Comparison of ENCODE assay signal across 23 mouse cellular contexts in the genomic region with DNA sequence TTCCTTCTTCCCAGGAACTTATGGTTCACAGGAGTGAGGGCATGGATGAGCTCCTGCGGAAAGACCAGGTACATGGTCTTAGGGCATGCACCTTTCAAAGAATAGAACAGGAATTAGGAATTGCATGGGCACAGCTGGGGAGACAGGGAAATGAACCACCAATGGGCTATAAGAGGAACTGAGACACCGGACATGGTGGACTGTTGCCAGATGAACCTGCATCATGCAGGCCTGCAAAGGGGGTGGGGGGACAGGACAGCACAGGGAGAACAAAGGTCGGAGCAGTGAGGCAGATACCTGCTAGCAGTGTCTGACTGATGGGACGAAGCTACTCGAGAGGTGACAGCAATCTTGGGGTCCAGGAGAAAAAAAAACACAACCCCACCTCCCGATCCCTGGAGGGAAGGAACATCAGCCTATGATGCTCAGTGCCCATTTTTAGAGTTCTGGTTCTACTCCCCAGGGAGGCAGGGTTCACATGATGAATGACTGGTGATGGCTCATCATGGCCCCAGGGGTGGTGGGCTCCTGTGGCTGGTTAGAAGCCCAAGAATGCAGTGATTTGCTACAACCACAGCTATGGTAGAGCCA. TPM values are rescaled to one million over a fixed set of nuclear protein-coding genes. Genes with fewer than 3 reads are reported as not detected.
A peak's percentile ranks its signal among the peaks of the same experiment; 100 is the strongest.
DNase-seq lines count a peak whose midpoint lies in the region; ATAC-seq and TF ChIP-seq lines count a peak whose summit lies in the region.
"Had no signal": no experiment of that assay in that cellular context is flagged by ENCODE, and none has a peak within 500 bp of the region (broad histone marks: within the 10 kb centered on the region; RNA-seq: fewer than 3 reads in every experiment).

No protein-coding gene starts in this region.

- peak; percentile 74 for TF ChIP-seq EP300 in CH12.LX (IDR thresholded peaks at IDR 0.05; ENCODE audit: low read length)

- no peak overlapping the region for H3K9ac ChIP-seq in CH12.LX (ENCODE audit: insufficient read depth, low read depth)
- no peak overlapping the region for H3K9ac ChIP-seq in neural tube, embryonic 15.5 days (replicated peaks)
- H3K9ac ChIP-seq: forebrain, embryonic 13.5 days; heart, embryonic 13.5 days; hindbrain, embryonic 12.5 days; hindbrain, embryonic 15.5 days had no signal

- H3K36me3 ChIP-seq in CH12.LX (replicated peaks in 1 of 2; ENCODE audit: control insufficient read depth in 1 of 2, insufficient read depth in 1 of 2, low read length in 1 of 2), result peaks cover 12 to 27% of the 10 kb centered on the region in 2 experiments
- 0 out of 2 replicates have a peak, but pooled peaks cover 4% of the 10 kb centered on the region for H3K36me3 ChIP-seq in neural tube, embryonic 15.5 days
- H3K36me3 ChIP-seq: forebrain, embryonic 10.5 days; hindbrain, embryonic 15.5 days had no signal

- peak overlapping the region; percentile 68; the same call in 1 of the 2 replicates for H3K4me2 ChIP-seq in CH12.LX (ENCODE audit: insufficient read depth, low read depth, poor library complexity, severe bottlenecking)
- no peak overlapping the region for H3K4me2 ChIP-seq in neural tube, embryonic 15.5 days
- H3K4me2 ChIP-seq: forebrain, embryonic 13.5 days; heart, embryonic 13.5 days; hindbrain, embryonic 12.5 days; hindbrain, embryonic 15.5 days had no signal

- in situ Hi-C loops in CH12.LX (cut with MboI; ENCODE audit: low pct_ligation_motif_present, low pct_unique_long_range_greater_than_20kb, low sequenced_read_pairs), result no loop called here

- no peaks in the 10 kb centered on the region for H3K79me2 ChIP-seq in CH12.LX (replicated peaks; ENCODE audit: control insufficient read depth, extremely low read depth, insufficient read depth, poor library complexity, severe bottlenecking)

- peak; percentile 30; the same call in 1 of the 2 replicates for TF ChIP-seq POLR2A in CH12.LX (IDR thresholded peaks at IDR 0.05; ENCODE audit: low read depth, low read length)

- dilution Hi-C loops in CH12.LX (cut with MboI; ENCODE audit: extremely low pct_ligation_motif_present, extremely low pct_unique_long_range_greater_than_20kb, low sequenced_read_pairs), result no loop called here

- no peaks in the 10 kb centered on the region for H3K27me3 ChIP-seq in CH12.LX (replicated peaks)
- no peaks in the 10 kb centered on the region for H3K27me3 ChIP-seq in neural tube, embryonic 15.5 days (replicated peaks)
- H3K27me3 ChIP-seq: forebrain, embryonic 13.5 days; hindbrain, embryonic 12.5 days; hindbrain, embryonic 15.5 days had no signal

- peak overlapping the region; percentile 95 for H3K27ac ChIP-seq in CH12.LX (ENCODE audit: insufficient read depth, low read depth)
- H3K27ac ChIP-seq in neural tube, embryonic 15.5 days (replicated peaks), result no peak overlapping the region
- H3K27ac ChIP-seq: forebrain, embryonic 10.5 days; forebrain, embryonic 13.5 days; heart, embryonic 13.5 days; hindbrain, embryonic 12.5 days; hindbrain, embryonic 15.5 days had no signal

- peaks cover 74 to 93% of the 10 kb centered on the region in 2 experiments for H3K4me1 ChIP-seq in CH12.LX (ENCODE audit: control insufficient read depth in 1 of 2, insufficient read depth in 2 of 2)
- H3K4me1 ChIP-seq in neural tube, embryonic 15.5 days, result peaks cover 21% of the 10 kb centered on the region

- TF ChIP-seq RAD21 in CH12.LX (IDR thresholded peaks at IDR 0.05; ENCODE audit: low read depth, low read length), result no peak

- ATAC-seq in neural tube, embryonic 15.5 days (ENCODE audit: low FRiP score), result no peak
- ATAC-seq: forebrain, embryonic 13.5 days; forebrain, embryonic 16.5 days; intestine, postnatal 0 days had no signal

- no peak overlapping the region for H3K4me3 ChIP-seq in CH12.LX (replicated peaks in 1 of 3; ENCODE audit: low read depth in 2 of 3, low read length in 2 of 3, poor library complexity in 1 of 3)
- H3K4me3 ChIP-seq in neural tube, embryonic 15.5 days (replicated peaks), result no peak overlapping the region
- H3K4me3 ChIP-seq: forebrain, embryonic 10.5 days; forebrain, embryonic 13.5 days; heart, embryonic 13.5 days; hindbrain, embryonic 12.5 days; hindbrain, embryonic 15.5 days had no signal

- WGBS in neural tube, embryonic 15.5 days, result 94% methylated on average over 6 of the region's 6 CpGs

- peak; percentile 7 for DNase-seq in gastrocnemius, postnatal 10 days
- DNase-seq in gastrocnemius, adult 18-20 months (ENCODE audit: low spot score), result no peak
- peak; percentile 39 for DNase-seq in kidney, postnatal 14 days
- no peak for DNase-seq in kidney, adult 18-20 months
- peak; percentile 34 for DNase-seq in 3T3-L1 (ENCODE audit: low read depth, low spot score)
- DNase-seq in CH12.LX (ENCODE audit: extremely low read depth), result peak; percentile 84
- no peak for DNase-seq in cerebellum, adult 18-20 months
- DNase-seq: adrenal gland, adult 2 months; adrenal gland, postnatal 14 days; cerebellum, adult 11-12 months; cerebellum, adult 9-10 months; cerebellum, postnatal 14 days; heart, adult 18-20 months; heart, postnatal 14 days had no signal

- no peak for TF ChIP-seq CTCF in CH12.LX (conservative IDR thresholded peaks at IDR 0.05 in 1 of 2, IDR thresholded peaks at IDR 0.05 in 1 of 2; ENCODE audit: low read depth in 2 of 2, low read length in 2 of 2)

- no peaks in the 10 kb centered on the region for H3K9me3 ChIP-seq in CH12.LX (replicated peaks; ENCODE audit: low read length)
- H3K9me3 ChIP-seq in neural tube, embryonic 15.5 days (replicated peaks), result no peaks in the 10 kb centered on the region
- H3K9me3 ChIP-seq: forebrain, embryonic 10.5 days; forebrain, embryonic 13.5 days; G1E; heart, embryonic 13.5 days; hindbrain, embryonic 12.5 days; hindbrain, embryonic 15.5 days had no signal

TF ChIP-seq in CH12.LX, 34 proteins besides CTCF, POLR2A, EP300 and RAD21:
- TF ChIP-seq IRF4 (IDR thresholded peaks at IDR 0.05; ENCODE audit: low read depth, low read length) (peak; percentile 86), ELF1 (IDR thresholded peaks at IDR 0.05; ENCODE audit: low read depth, low read length) (0 out of 2 replicates have a peak, but pooled peaks have one; percentile 7), NELFE (IDR thresholded peaks at IDR 0.05; ENCODE audit: low read depth, low read length) (no peak), MAX (IDR thresholded peaks at IDR 0.05; ENCODE audit: low read length) (no peak), MAZ (IDR thresholded peaks at IDR 0.05; ENCODE audit: low read depth, low read length) (peak; percentile 16; the same call in 1 of the 2 replicates), TCF12 (IDR thresholded peaks at IDR 0.05; ENCODE audit: low read depth, low read length) (peak; percentile 61; the same call in 1 of the 2 replicates), MXI1 (IDR thresholded peaks at IDR 0.05; ENCODE audit: low read depth, low read length) (no peak), ZC3H11A (IDR thresholded peaks at IDR 0.05; ENCODE audit: low read depth, low read length) (no peak), BHLHE40 (IDR thresholded peaks at IDR 0.05; ENCODE audit: low read depth, low read length) (peak; percentile 71), PAX5 (IDR thresholded peaks at IDR 0.05; ENCODE audit: low read length) (no peak), UBTF (IDR thresholded peaks at IDR 0.05; ENCODE audit: low read depth, low read length) (0 out of 2 replicates have a peak, but pooled peaks have one; percentile 50), NRF1 (IDR thresholded peaks at IDR 0.05; ENCODE audit: low read depth, low read length) (no peak), SIN3A (IDR thresholded peaks at IDR 0.05; ENCODE audit: low read length) (no peak), GABPA (IDR thresholded peaks at IDR 0.05; ENCODE audit: insufficient replicate concordance, low read depth, low read length) (no peak), ZMIZ1 (IDR thresholded peaks at IDR 0.05; ENCODE audit: low read depth, low read length) (no peak; the same call in none of the 2 replicates), CHD1 (IDR thresholded peaks at IDR 0.05; ENCODE audit: low read depth, low read length) (no peak), ZNF384 (IDR thresholded peaks at IDR 0.05; ENCODE audit: low read depth, low read length) (peak; percentile 53), ETS1 (conservative IDR thresholded peaks at IDR 0.05; ENCODE audit: low read depth, low read length) (peak; percentile 67), SMC3 (IDR thresholded peaks at IDR 0.05; ENCODE audit: low read depth, low read length) (0 out of 2 replicates have a peak, but pooled peaks have one; percentile 2), JUND (conservative IDR thresholded peaks at IDR 0.05; ENCODE audit: low read depth, low read length) (no peak), MEF2A (IDR thresholded peaks at IDR 0.05; ENCODE audit: borderline replicate concordance, low read depth, low read length) (peak; percentile 73), TBP (conservative IDR thresholded peaks at IDR 0.05; ENCODE audit: low read depth, low read length) (0 out of 2 replicates have a peak, but pooled peaks have one; percentile 29), MAFK (IDR thresholded peaks at IDR 0.05; ENCODE audit: insufficient replicate concordance, low read length) (no peak), JUN (IDR thresholded peaks at IDR 0.05; ENCODE audit: insufficient read depth, low read depth, low read length) (no peak), POLR2AphosphoS2 (IDR thresholded peaks at IDR 0.05; ENCODE audit: low read depth, low read length) (peak; percentile 53; the same call in 1 of the 2 replicates), KAT2A (IDR thresholded peaks at IDR 0.05; ENCODE audit: insufficient replicate concordance, low read length) (no peak), RCOR1 (conservative IDR thresholded peaks at IDR 0.05; ENCODE audit: low read depth, low read length) (no peak)

RNA-seq across cellular contexts. Expression of a gene that starts 11.6 kb away (rescaled TPM):
- 10 to 100 TPM; 15.6 to 17.9 TPM for total RNA-seq in gastrocnemius, postnatal 10 days (2021)
- total RNA-seq in gastrocnemius, adult 18-20 months (2021), result 10 to 100 TPM; 20.6 to 23.2 TPM
- 11.2 and 18.4 TPM in 2 replicates for total RNA-seq in CH12.LX (2012; rRNA removed)
- 13.0 and 14.9 TPM in 2 replicates for total RNA-seq in CH12.LX (2014; rRNA removed)
- polyA plus RNA-seq in CH12.LX (2012; ENCODE audit: insufficient read length, low read depth), result 17.8 and 20.8 TPM in 2 replicates
- polyA plus RNA-seq in neural tube, embryonic 15.5 days (2015; fragmentation: Nextera tagmentation; extraction: Ambion mirVana), result 42.4 and 45.4 TPM in 2 replicates

RNA-seq across cellular contexts. Expression of a gene that starts 44.6 kb away (rescaled TPM):
- total RNA-seq in gastrocnemius, postnatal 10 days (2021), result 10 to 100 TPM; 69.0 to 70.3 TPM
- total RNA-seq in gastrocnemius, adult 18-20 months (2021), result 10 to 100 TPM; 63.1 to 63.5 TPM
- 0.34 and 0.81 TPM in 2 replicates for total RNA-seq in CH12.LX (2012; rRNA removed)
- 0.57 and 0.93 TPM in 2 replicates for total RNA-seq in CH12.LX (2014; rRNA removed)
- 0.79 TPM in 1 of 2 replicates, not detected in the other for polyA plus RNA-seq in CH12.LX (2012; ENCODE audit: insufficient read length, low read depth)
- 504 and 640 TPM in 2 replicates for polyA plus RNA-seq in neural tube, embryonic 15.5 days (2015; fragmentation: Nextera tagmentation; extraction: Ambion mirVana)
- polyA plus RNA-seq: G1E had no signal

Comparison
In these comparisons a context has a peak if more than half of its experiments do, and no peak if none do; other contexts are left out.
1. DNase-seq: peak in gastrocnemius, postnatal 10 days (single experiment), kidney, postnatal 14 days (single experiment), 3T3-L1 (single experiment) and CH12.LX (single experiment); none in gastrocnemius, adult 18-20 months (single experiment), kidney, adult 18-20 months (single experiment) and cerebellum, adult 18-20 months (0 of 2).
2. RNA of a gene that starts 44.6 kb away (total RNA-seq): 69.0 to 70.3 TPM in gastrocnemius, postnatal 10 days and 63.1 to 63.5 TPM in gastrocnemius, adult 18-20 months; 0.34 to 0.93 TPM in CH12.LX; every median in the first group is over 10 times any median in the second.